Mouse (Mus musculus) adrenal gland, postnatal 10 days (tissue): ENCODE results near the gene Plk5. TPM values are rescaled to one million over a fixed set of nuclear protein-coding genes. Genes with fewer than 3 reads are reported as not detected.

ENCODE experiments used
- DNase-seq: peaks from one replicate; pipeline ENCODE4 v3.0.0; 2021; ENCODE audit warnings: mixed read lengths
- long read RNA-seq, 2 experiments: library from polyadenylated mRNA; stranded (forward); transcript quantifications; one replicate each; pipeline ENCODE4 v2.0.0; 2021
- total RNA-seq, 2 experiments: library from RNA; stranded (reverse); gene quantifications; 2 replicates each; pipeline ENCODE4 v1.2.3; 2021

The Plk5 gene
- under 1 TPM in 1 of 2 experiments, not detected in 1; 0.12 TPM for total RNA-seq
- long read RNA-seq, experiment 1, partial matches to known transcripts, result 1 of 1 reads
- long read RNA-seq, experiment 1, other reads (novel, unspliced or antisense), result 0 of 1 reads
- long read RNA-seq, experiment 2, result 0 reads

DNA sequence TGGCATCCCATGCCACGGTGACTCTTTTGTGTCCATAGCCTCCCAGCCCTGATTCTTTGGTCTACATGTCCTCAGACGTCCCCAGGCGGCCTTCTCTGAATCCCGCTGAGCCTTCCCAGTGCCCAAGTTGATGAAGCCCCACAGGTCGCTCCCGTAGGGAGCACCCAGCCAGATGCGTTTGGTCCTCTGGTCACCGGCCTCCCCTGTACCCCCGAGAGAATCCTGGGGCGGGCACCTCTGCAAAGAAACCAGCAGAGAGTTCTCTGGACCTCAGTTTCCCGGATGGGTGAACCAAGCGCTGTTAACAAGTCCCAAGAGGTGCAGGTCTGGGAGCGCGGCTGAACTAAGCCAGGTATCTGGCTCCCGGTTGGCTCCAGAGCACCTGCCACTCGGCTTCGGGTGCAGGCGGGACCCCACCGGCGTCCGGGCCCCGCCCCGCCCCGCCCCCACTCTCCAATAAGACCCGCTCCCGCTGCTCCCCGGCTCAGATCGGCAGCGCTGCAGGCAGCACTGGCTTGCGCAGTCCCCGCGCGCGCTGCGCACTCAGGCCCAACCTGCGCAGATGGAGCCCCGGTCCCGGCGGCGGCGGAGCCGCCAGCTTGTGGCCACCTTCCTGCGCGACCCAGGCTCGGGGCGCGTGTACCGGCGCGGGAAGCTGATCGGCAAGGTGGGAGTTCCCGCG, at the start of gene Plk5:
Plk5 (plus strand) TSS at position 459 of the 682 bp plus-strand sequence.
- no peak for DNase-seq

- no peak for DNase-seq
Measured at GRCm38 (mm10) chr10:80311560-80311959, 44.7 kb upstream of the Plk5 start.

- no peak for DNase-seq
Measured at GRCm38 (mm10) chr10:80312586-80313504, 43.4 kb upstream of the Plk5 start.

DNA sequence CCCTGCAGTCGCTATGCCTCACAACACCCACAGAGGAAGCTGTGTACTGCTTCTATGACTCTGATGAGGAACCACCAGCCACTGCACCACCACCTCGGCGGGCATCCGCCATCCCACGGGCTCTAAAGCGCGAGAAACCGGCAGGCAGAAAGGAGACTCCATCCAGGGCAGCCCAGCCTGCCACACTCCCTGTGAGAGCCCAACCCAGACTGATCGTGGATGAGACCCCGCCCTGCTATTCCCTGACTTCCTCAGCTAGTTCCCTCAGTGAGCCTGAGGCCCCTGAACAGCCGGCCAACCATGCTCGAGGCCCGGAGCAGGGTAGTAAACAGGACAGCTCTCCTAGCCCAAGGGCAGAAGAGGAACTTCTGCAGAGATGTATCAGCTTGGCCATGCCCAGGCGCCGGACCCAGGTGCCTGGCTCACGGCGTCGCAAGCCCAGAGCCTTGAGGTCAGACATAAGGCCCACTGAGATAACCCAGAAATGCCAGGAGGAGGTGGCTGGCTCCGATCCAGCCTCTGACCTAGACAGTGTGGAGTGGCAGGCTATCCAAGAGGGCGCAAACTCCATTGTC, 42.5 kb upstream of the Plk5 start:
- DNase-seq, result no peak

DNA sequence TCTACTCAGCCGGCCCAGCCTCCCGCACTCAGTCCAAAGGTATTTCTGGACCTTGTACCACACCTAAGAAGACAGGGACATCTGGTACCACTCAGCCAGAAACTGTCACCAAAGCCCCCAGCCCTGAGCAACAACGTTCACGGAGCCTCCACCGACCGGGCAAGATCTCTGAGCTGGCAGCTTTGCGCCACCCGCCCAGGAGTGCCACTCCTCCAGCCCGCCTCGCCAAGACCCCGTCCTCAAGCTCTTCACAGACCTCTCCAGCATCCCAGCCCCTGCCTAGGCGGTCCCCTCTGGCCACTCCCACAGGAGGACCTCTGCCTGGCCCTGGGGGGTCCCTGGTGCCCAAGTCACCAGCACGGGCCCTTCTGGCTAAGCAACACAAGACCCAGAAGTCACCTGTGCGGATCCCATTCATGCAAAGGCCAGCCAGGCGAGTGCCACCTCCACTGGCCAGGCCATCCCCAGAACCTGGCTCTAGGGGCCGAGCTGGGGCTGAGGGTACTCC, 41.7 kb upstream of the Plk5 start:
- no peak for DNase-seq

DNA sequence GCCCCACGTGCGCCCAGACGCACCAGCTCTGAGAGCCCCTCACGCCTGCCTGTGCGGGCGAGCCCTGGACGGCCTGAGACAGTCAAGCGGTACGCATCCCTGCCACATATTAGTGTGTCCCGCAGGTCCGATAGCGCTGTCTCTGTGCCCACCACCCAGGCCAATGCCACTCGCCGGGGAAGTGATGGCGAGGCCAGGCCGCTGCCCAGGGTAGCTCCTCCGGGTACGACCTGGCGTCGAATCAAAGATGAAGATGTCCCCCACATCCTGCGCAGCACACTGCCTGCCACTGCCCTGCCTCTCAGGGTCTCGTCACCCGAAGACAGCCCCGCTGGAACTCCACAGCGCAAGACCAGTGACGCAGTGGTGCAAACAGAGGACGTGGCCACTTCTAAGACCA, 40.9 kb upstream of the Plk5 start:
- no peak for DNase-seq

- DNase-seq, result no peak
Measured at GRCm38 (mm10) chr10:80316359-80316781, 39.9 kb upstream of the Plk5 start.

DNA sequence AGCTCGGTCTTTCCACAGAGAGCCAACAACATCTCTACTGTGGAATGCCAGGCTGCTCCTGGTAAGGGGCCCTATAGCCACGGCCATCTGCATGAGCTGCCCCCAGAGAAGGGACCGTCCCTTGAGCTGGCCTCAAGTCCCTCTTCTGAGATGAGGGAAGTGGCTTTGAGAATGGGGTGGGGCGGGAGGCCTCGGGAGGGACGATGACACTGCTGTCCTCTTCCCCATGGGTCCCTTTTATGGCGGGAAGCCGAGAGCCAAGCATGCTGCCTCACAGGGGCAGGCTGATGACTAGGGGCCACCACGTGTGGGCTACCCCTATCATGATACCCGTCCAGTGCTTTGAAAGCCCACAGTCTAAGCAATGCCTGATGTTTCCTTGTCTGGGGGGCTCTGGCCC, 39.2 kb upstream of the Plk5 start:
- DNase-seq, result no peak

- peak; percentile 95 for DNase-seq
Measured at GRCm38 (mm10) chr10:80320340-80320760, 35.9 kb upstream of the Plk5 start, which contains the start of gene 2310011J03Rik. TSS of gene 2310011J03Rik (minus strand) at chr10:80320537.

DNA sequence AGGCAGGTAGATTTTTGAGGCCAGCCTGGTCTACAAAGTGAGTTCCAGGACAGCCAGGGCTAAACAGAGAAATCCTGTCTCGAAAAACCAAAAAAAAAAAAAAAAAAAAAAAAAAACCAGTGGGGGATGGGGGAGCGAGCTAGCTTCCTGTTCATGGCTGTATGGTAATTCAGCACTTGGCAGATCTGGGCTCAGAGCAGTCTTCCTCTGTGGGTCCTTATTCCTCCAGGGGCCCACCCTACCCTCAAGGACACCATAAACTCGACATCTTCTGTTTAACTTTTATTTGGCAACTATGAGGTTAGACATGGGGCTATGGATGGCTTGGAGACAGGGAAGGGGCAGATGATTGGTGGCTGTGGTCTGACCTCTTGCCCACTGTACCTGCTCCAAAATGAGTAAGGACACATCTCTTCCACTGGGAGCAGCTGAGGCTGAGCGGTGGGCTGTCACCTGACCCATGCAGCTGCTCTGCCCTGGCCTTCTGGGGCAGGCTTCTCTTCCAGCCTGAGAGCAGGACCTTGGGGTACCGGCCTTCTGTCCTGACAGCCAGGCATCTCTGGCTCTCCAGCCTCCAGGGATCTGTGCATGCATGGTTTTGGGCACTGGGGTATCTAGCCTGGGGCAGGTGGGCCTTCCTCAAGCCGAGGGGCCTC, 35.1 kb upstream of the Plk5 start:
- DNase-seq, result no peak

GRCm38 (mm10) chr10:80321670-80322581, 34.3 kb upstream of the Plk5 start:
- no peak for DNase-seq

DNA sequence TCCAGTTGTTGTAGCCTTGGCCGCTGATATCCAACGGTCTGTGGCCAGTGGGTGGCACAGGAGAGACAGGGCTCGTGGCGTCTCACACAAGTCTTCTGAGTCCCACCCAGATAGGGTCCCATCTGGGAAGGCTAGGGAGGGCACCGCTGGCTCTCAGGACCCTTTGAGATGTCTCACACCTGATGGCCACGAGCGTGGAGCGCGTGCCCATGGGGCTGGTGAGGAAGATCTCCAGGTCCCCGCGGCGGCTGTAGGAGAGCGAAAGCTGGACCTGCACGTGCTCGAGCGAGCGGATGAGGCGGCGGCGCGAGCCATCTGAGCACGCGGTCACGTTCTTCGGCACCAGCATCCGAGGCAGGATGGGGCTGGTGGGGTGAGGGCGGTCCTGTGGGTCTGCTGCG, 33.4 kb upstream of the Plk5 start:
- DNase-seq, result peak; percentile 43

DNA sequence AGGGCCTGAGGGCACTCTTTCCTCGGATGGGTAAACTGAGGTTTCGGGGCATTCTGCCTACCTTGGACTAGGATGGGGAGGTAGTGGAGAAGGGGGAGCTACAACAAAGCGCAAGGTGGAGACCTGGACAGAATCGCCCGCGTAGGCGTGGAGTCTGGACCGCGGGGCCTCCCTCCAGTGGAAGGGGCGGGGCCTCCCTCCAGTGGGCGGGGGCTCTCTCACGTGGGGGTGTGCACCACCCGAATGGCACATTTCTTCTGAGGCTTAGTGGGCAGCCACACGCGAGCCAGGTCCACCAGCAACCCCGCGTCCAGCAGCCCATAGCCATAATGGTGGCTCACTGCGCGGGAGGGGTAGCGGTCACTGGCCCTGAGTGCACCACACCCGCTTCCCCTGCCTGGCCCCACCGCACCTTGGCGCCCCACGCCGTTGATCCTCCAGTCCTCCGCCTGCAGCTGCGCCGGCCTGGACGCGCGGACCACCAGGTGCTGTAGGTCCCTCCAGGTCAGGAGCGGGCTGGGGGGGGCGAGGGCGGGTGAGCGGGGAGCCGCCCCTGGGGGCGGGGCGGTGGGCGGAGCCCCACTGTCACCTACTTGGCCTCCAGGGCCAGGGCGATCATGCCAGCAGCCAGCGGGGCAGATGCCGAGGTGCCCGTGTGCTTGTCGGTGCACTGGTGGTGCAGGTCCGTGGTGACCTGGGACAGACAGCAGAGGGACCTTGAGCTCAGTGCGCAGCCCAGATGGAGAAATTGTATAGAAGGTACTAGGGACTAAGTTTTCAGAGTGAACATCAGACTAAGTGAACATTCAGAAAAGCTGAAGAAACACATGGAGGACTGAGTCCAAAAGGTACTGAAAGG, 32.8 kb upstream of the Plk5 start:
- peak; percentile 90 for DNase-seq

DNA sequence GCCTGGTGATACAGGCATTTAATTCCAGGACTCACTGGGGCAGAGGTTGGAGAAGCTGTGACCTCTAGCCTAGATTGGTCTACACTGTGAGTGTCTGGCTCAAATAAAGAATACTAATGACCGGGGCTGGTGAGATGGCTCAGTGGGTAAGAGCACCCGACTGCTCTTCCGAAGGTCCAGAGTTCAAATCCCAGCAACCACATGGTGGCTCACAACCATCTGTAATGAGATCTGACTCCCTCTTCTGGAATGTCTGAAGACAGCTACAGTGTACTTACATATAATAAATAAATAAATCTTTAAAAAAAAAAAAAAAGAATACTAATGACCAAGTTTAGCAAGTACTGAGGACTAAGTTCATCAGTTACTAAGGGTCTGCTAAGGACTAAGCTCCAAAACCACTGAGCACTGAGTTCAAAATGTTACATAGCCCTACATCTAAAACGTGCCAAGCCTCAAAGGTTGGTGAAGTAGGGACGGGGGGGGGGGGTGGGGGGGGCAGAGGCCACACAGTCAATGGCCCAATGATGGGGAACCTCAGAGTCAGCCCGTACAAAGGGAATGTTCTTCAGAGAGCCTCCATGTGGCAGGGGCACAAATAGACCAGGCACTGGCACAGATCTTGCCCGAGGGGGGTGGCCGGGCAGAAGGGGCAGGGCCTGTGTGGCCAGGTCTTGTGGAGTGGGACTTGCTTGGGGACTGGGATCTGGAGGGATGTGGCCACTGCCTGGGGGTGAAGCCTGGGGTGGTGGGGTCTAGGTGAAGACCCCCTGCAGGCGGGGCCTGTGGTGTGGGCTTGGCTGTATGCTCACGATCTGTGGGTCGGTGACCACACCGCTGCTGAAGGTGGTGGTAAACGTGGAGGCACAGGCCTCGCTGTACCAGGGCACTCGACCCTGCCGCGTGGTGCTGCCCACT, 31.9 kb upstream of the Plk5 start:
- peak; percentile 41 for DNase-seq

DNA sequence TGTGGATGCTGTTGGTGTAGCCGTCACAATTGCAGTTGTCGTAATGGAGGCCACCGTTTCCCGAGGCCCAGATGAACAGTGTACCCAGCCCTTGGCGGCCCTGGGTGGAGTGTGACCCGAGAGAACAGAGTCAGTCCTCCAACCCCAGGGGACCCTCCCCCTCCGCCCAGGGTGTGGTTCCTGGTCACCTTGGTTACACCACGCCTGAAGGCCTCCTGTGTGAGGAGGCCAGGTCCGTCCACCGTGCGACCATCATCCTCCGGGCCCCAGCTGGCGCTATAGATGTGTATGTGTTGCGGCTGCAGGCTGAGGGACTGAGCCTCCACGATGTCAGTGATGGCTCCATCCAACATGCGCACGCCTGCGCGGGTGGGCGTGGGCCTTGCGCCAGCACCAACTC, 31.2 kb upstream of the Plk5 start:
- DNase-seq, result peak; percentile 33

DNA sequence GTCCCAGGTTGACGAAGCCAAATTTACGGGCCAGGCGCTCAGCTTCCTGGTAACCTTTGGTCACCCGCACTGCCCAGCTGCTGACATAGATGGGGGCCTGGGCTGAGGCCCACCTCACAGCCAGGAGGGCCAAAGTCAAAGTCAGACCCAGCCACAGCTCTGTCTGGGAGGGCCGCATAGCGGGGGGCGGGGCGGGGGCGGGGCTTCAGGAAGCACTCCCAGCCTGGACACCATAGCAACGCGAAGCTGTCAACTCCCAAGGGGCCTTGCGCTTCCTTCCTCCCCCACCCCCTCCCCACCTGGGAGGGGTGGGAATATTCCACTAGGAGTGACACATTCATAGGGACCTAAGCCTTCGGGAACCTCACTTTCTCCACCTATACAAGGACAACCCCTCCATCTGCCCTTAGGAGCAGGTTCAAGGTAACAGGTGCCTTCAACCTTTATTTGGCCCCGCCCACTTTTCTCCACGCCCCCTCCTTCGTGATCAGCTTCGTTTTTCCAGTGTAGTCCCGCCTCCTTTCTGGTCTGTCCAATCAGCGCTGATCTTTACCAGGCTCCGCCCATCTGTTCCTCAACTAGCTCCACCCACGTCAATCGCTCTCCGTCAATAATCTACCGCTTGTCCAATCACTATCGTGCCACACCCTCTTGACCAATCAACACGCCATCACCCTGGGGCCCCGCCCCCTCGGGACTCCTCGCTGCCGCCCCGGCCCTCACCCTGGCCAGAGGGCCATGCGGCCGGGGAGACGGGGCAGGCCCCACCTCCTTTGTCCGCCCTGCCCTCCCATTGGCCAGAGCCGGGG, 26.8 kb upstream of the Plk5 start, which contains the start of the genes Pcsk4 and Reep6:
Pcsk4 (minus strand) TSS at position 226 of the 809 bp plus-strand sequence.
Reep6 (plus strand) TSS at position 681 of the 809 bp plus-strand sequence.
- peak; percentile 97 for DNase-seq

DNA sequence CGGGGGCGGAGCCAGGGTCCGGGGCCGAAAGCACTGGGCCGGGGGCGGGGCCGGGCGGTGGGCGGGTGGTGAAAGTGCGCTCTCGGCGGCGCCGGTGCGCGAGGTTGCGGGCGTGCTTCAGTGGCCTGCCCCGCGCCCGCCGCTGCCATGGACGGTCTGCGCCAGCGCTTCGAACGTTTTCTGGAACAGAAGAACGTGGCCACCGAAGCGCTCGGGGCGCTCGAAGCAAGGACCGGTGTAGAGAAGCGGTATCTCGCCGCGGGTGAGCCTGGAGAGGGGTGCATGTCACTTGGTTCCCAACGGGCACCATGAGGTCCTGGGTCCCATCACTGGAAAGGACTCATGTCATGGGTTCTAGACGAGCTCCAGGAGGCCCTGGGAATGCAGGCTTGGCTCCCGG, 26.2 kb upstream of the Plk5 start:
- no peak for DNase-seq

GRCm38 (mm10) chr10:80330888-80331287, 25.4 kb upstream of the Plk5 start:
- DNase-seq, result no peak
